Mouse (Mus musculus): Measurements from ENCODE around the gene Ryr2. TPM values are rescaled to one million over a fixed set of nuclear protein-coding genes. Genes with fewer than 3 reads are reported as not detected.
"Not testable (repeated sequence)": the region's sequence is repeated elsewhere in the genome, so short reads cannot be mapped to it uniquely, and the experiment has no call there.

The Ryr2 gene
- total RNA-seq, 2 experiments from 2014 or later, result 170 to 177 TPM

GRCm38 (mm10) chr13:11837152-11837551, 269.6 kb downstream of the Ryr2 start:
- intact Hi-C loops (cut with DNase I), result no loop called here
- no peak for DNase-seq (ENCODE audit: low spot score in 2 of 2)

GRCm38 (mm10) chr13:11836304-11837078, 270.3 kb downstream of the Ryr2 start:
- intact Hi-C loops (cut with DNase I), result no loop called here
- DNase-seq (ENCODE audit: low spot score in 2 of 2), result no peak

GRCm38 (mm10) chr13:11831210-11831609, 275.5 kb downstream of the Ryr2 start:
- no peak for DNase-seq (ENCODE audit: low spot score in 2 of 2)

GRCm38 (mm10) chr13:11825563-11826226, 281.1 kb downstream of the Ryr2 start:
- DNase-seq (ENCODE audit: low spot score in 2 of 2), result peak in 1 of 2 experiments; percentile 18
- intact Hi-C loops (cut with DNase I), result no loop called here

More at GRCm38 (mm10) chr13:11831210-11831609, 275.5 kb downstream of the Ryr2 start:
- intact Hi-C loops (cut with DNase I), result no loop called here

GRCm38 (mm10) chr13:11818723-11819122, 288.0 kb downstream of the Ryr2 start:
- intact Hi-C loops (cut with DNase I), result no loop called here
- DNase-seq (ENCODE audit: low spot score in 2 of 2), result no peak

- DNase-seq (ENCODE audit: low spot score in 2 of 2); intact Hi-C loops (cut with DNase I): not testable (repeated sequence)
These were observed 297.4 kb downstream of the Ryr2 start for GRCm38 (mm10) chr13:11809365-11809764.

- intact Hi-C loops (cut with DNase I), result no loop called here
- DNase-seq (ENCODE audit: low spot score in 2 of 2), result no peak
These were observed 314.2 kb downstream of the Ryr2 start for GRCm38 (mm10) chr13:11792536-11792935.

GRCm38 (mm10) chr13:11790536-11790935, 316.2 kb downstream of the Ryr2 start:
- DNase-seq (ENCODE audit: low spot score in 2 of 2), result no peak
- intact Hi-C loops (cut with DNase I), result no loop called here

- DNase-seq (ENCODE audit: low spot score in 2 of 2), result peak in 1 of 2 experiments; percentile 34
- intact Hi-C loops (cut with DNase I), result no loop called here
These were observed 324.2 kb downstream of the Ryr2 start for GRCm38 (mm10) chr13:11782411-11783155.

- intact Hi-C loops (cut with DNase I), result no loop called here
- DNase-seq (ENCODE audit: low spot score in 2 of 2), result no peak
These were observed 325.7 kb downstream of the Ryr2 start for GRCm38 (mm10) chr13:11781065-11781464.

- DNase-seq (ENCODE audit: low spot score in 2 of 2), result no peak
- intact Hi-C loops (cut with DNase I), result no loop called here
These were observed 329.0 kb downstream of the Ryr2 start for GRCm38 (mm10) chr13:11777726-11778125.

GRCm38 (mm10) chr13:11772173-11772572, 334.6 kb downstream of the Ryr2 start:
- intact Hi-C loops (cut with DNase I), result no loop called here
- DNase-seq (ENCODE audit: low spot score in 2 of 2), result peak in 1 of 2 experiments; percentile 30

- intact Hi-C loops (cut with DNase I), result no loop called here
- DNase-seq (ENCODE audit: low spot score in 2 of 2), result no peak
These were observed 339.8 kb downstream of the Ryr2 start for GRCm38 (mm10) chr13:11766899-11767298.

- intact Hi-C loops (cut with DNase I), result loop anchor here (5.0 kb wide), 2 partner anchors 293 to 338 kb away; no protein-coding TSS in a partner anchor
- DNase-seq (ENCODE audit: low spot score in 2 of 2), result peak in 1 of 2 experiments; percentile 77
These were observed 342.8 kb downstream of the Ryr2 start for GRCm38 (mm10) chr13:11763925-11764324.

- DNase-seq (ENCODE audit: low spot score in 2 of 2), result peak; percentile 42 to 66
- intact Hi-C loops (cut with DNase I), result loop anchor here (5.0 kb wide), 2 partner anchors 294 to 339 kb away; no protein-coding TSS in a partner anchor
These were observed 343.6 kb downstream of the Ryr2 start for GRCm38 (mm10) chr13:11763104-11763503.

- intact Hi-C loops (cut with DNase I), result no loop called here
- DNase-seq (ENCODE audit: low spot score in 2 of 2), result peak in 1 of 2 experiments; percentile 74
These were observed 348.9 kb downstream of the Ryr2 start for GRCm38 (mm10) chr13:11757894-11758293.

- intact Hi-C loops (cut with DNase I), result no loop called here
- no peak for DNase-seq (ENCODE audit: low spot score in 2 of 2)
These were observed 361.3 kb downstream of the Ryr2 start for GRCm38 (mm10) chr13:11745479-11745878.

- DNase-seq (ENCODE audit: low spot score in 2 of 2), result no peak
- intact Hi-C loops (cut with DNase I), result no loop called here
These were observed 368.5 kb downstream of the Ryr2 start for GRCm38 (mm10) chr13:11738211-11738610.

GRCm38 (mm10) chr13:11716216-11716615, 390.5 kb downstream of the Ryr2 start:
- intact Hi-C loops (cut with DNase I), result no loop called here
- DNase-seq (ENCODE audit: low spot score in 2 of 2), result no peak
